Mouse (Mus musculus) adrenal gland, postnatal 36 days (tissue): ENCODE measurements around the gene Prdx5. TPM values are rescaled to one million over a fixed set of nuclear protein-coding genes. Genes with fewer than 3 reads are reported as not detected.
A peak's percentile ranks its signal among the peaks of the same experiment; 100 is the strongest.

Experiments used
- DNase-seq, 2 experiments: peaks; one replicate each; pipeline ENCODE4 v3.0.0; 2021; ENCODE audit warnings: mixed read lengths in 1 of 2
- long read RNA-seq, 2 experiments: library from polyadenylated mRNA; stranded (forward); transcript quantifications; one replicate each; pipeline ENCODE4 v2.0.0; 2021; ENCODE audit warnings: borderline sequencing depth in 2 of 2
- total RNA-seq, 2 experiments: library from RNA; stranded (reverse); gene quantifications; 2 replicates each; pipeline ENCODE4 v1.2.3; 2021

The Prdx5 gene
- total RNA-seq = 100 to 1,000 TPM; 254 to 293 TPM
- long read RNA-seq, experiment 1, transcript Prdx5-201 (6 exons, 1,262 nt) = major isoform, 253 of 278 reads
- long read RNA-seq, experiment 1, transcript Prdx5-203 (5 exons, 755 nt) = minor isoform, 15 of 278 reads
- long read RNA-seq, experiment 1, partial matches to known transcripts = 7 of 278 reads
- long read RNA-seq, experiment 1, other reads (novel, unspliced or antisense) = 3 of 278 reads
- long read RNA-seq, experiment 2, transcript Prdx5-201 (6 exons, 1,262 nt) = major isoform, 115 of 120 reads
- long read RNA-seq, experiment 2, partial matches to known transcripts = 2 of 120 reads
- long read RNA-seq, experiment 2, other reads (novel, unspliced or antisense) = 1 of 120 reads

GRCm38 (mm10) chr19:6909507-6910289 is at the start of gene Prdx5, which contains the start of gene Trmt112:
TSS of gene Prdx5 (minus strand) at chr19:6910106.
TSS of gene Trmt112 (plus strand) at chr19:6909698.
- peak; percentile 92 to 95 for DNase-seq

GRCm38 (mm10) chr19:6956461-6956860 is 46.6 kb upstream of the Prdx5 start:
- peak in 1 of 2 experiments; percentile 55 for DNase-seq

DNA sequence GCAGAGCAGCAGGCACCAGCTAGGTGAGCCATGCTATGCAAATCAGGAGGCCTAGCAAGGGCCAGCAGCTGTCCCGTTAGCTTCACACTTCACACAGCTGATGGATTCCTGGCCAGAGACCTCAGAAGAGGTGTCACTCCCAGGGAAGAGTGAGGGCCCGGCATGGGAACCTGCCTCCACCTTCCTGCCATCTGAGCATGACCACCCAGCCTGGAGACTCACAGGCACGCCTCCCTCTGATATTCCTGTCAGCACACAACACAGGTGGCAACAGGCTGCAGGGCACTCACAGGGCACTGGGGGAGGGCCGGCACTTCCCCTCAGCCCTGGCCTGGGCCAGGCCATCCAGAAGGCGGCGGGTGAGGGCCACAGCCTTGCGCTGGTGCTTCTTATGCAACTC is 45.5 kb upstream of the Prdx5 start:
- DNase-seq = no peak

DNA sequence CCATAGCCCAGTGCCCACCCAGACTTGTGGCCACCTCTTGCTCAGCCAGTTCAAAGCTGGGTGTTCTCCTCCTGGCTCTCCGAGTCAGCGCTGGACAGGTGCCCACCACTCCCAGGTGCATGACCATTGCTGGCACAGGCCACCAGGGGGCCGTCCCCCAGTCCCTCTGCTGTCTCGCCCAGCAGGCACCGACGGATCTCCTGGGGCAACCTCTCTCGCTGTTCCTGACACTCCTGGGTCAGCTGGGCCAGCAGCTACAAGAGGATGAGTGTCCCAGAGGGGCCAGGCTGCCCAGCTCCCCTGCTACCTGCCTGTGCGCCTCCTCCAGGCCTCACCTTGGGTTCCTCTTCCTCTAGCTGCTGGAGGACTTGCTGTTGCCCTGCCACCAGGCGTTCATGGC is 44.1 kb upstream of the Prdx5 start:
- peak; percentile 55 to 77 for DNase-seq

DNA sequence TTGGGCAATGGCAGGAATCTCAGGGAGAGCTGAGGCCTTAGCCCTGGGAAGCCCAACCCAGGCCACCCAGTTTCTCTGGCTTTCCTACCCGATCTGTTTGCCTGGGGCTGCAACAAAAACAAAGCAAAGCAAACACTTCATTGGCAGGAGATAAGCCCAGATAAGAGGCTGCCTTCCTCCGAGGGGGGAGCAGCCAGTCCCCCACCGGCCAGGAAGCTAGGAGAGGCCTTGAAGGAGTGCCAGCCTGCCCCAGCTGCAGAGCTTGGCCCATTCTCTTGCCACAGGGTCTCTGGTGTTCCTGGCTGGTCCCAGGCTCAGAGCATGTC is 42.8 kb upstream of the Prdx5 start:
- DNase-seq = peak; percentile 83 to 90

GRCm38 (mm10) chr19:6951994-6952711 is 42.2 kb upstream of the Prdx5 start:
- peak; percentile 91 to 94 for DNase-seq

GRCm38 (mm10) chr19:6951381-6951968 is 41.6 kb upstream of the Prdx5 start:
- DNase-seq = peak; percentile 97

- peak; percentile 63 to 74 for DNase-seq
These were observed 40.8 kb upstream of the Prdx5 start for GRCm38 (mm10) chr19:6950613-6951153.

- DNase-seq = no peak
These were observed 40.0 kb upstream of the Prdx5 start for GRCm38 (mm10) chr19:6949951-6950350.

DNA sequence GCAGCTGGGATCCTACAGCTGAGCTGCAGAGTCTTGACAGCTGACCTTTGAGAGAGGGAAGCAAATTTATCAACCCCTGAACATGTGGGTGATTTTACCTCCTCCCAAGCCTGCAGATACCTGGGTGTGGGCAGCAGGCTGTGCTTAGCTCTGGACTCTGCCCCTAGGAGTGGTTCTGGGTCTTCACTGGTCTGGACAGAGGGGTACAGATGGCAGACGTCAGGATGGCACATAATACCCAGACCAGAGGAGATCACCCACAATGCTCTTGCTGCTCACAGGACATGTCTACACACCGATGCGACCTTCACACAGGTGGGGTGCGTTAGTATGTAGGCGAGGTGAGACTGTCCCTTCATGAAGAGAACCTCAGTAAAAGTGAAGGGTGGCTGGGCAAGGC is 39.6 kb upstream of the Prdx5 start:
- DNase-seq = no peak

GRCm38 (mm10) chr19:6948186-6948585 is 38.3 kb upstream of the Prdx5 start:
- no peak for DNase-seq

DNA sequence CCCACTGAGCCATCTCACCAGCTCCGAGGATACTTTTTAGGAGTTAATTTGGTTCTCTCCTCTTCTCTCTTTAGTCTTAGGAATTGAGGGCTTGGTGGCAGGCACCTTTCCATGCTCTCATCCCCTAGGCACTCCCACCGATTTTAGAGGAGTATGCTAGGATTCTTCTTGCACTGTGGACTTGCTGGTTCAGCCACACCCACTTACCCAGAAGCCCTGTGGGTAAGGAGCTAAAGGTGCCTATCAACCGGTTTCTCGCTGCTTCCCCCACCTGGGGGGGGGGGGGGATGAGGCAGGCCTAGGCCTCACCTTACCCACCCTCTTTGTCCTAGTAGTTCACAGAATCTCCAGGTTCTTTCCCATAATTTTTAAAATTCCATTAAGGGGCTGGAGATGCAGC is 37.8 kb upstream of the Prdx5 start:
- no peak for DNase-seq

GRCm38 (mm10) chr19:6943709-6944108 is 33.8 kb upstream of the Prdx5 start:
- DNase-seq = no peak

DNA sequence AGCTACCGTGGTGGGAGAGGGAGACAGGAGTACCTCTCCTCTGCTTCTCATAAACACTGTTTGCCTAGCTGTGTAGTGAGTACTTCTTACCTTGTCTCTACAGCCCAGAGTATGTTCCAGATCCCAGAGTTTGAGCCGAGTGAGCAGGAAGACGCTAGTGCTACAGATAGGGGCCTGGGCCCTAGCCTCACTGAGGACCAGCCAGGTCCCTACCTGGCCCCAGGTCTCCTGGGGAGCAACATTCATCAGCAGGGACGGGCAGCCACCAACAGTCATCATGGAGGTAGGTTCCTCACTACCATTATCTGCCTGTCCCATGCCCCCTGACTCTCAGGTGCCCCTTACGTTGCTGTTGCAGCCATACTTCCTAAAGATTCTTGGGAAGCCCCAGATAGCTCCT is 32.9 kb upstream of the Prdx5 start:
- no peak for DNase-seq

DNA sequence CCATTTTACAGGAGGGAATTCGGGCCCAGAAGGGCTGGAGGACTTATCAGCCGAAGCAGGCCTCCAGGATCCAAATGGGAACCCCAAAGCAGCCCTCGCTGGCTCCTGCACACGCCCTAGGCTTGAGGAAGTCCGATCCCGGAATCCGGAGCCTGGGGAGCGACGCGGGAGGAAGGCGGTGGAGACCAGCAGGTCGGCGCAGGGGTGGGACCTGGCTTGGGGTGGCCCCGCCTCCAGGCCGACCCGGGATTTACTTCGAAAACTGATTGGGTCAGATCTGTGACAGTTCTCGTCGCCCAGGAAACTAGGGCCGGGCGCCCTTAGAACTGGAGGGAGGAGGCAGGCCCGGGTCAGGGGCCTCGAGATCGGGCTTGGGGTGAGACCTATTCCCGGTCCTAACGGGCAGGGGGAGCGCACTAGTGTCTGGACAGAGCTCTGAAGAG is 32.4 kb upstream of the Prdx5 start, which contains the start of gene Gpr137:
Gene Gpr137, minus strand, starts transcription at position 232 of the 443 bp plus-strand sequence.
- peak; percentile 98 for DNase-seq

- peak; percentile 96 for DNase-seq
These were observed 31.7 kb upstream of the Prdx5 start, which contains the start of gene Bad for GRCm38 (mm10) chr19:6941372-6942248. TSS of gene Bad (plus strand) at chr19:6941861.

DNA sequence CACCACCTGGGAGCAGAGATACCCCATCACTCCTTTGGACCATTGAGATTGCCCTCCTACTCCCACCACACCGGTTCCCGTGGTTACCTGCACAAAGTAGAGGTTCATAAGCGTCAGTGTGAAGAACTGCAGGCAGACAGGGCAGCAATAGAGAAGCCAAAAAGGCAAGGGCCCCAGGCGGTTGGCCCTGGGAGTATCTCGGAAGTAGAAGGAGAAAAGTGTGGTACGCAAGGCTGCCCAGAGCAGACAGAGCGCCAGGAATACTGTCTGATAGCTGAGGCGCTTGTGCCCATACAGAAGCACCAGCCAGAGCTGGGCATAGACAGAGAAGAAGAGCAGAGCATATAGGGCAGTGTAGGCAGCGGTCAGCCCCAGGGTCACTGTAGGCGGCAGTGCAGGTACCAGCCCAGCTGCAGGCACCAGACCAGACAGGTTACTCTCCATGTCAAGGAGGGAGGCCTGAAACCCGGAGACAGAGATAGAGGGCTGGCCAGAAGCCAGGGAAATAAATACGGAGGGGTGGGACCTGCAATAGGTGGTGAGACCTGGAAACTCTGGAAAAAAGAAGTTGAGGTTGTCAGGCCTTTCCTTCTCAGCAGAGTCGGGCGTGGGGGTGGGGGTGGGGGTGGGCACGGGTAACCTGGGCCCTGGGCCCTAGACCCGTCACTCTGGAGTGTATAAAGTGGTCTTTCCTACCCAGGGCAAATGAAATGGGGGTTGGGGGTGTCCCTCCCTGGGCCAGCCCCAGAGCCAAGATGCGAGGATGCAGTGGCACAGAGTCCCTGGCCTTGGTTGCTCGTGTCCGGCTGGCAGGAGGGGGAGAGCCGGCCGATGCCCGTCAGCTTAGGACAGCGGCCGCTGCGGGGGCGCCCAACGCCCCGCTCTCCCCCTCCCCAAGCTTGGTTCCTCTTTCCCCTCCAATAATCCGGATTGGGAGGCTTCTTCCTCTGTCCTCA is 30.8 kb upstream of the Prdx5 start:
- DNase-seq = no peak

GRCm38 (mm10) chr19:6939106-6940002 is 29.4 kb upstream of the Prdx5 start:
- DNase-seq = no peak
